Mouse (Mus musculus) spleen, adult 18-20 months (tissue): ENCODE data around the gene Dbh.

Experiments used
- DNase-seq, 2 experiments: peaks; one replicate each; pipeline ENCODE4 v3.0.0; 2022; ENCODE audit warnings: mixed read lengths in 2 of 2

Gene Dbh

DNA sequence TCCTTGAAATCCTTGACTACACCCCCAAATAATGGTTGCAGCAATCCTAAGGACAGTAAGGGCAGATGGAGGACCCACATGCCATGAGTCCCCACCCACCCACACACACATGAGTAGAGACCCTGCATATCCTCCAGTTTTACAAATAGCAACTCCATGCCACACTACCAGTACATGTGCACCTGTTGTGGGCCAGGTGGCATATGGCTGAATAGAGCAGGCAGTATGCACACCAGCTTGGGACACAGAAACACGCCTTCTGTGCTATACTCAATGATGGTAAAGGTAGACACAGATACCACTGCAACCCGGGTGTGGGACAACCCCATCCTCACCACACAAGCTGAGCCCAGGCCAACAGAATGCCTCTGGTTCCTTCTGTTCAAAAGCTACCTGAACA is 1.0 kb downstream of the Dbh start:
- no peak for DNase-seq

- DNase-seq, result no peak
Observed at GRCm38 (mm10) chr2:27166999-27167398, 2.0 kb downstream of the Dbh start.

DNA sequence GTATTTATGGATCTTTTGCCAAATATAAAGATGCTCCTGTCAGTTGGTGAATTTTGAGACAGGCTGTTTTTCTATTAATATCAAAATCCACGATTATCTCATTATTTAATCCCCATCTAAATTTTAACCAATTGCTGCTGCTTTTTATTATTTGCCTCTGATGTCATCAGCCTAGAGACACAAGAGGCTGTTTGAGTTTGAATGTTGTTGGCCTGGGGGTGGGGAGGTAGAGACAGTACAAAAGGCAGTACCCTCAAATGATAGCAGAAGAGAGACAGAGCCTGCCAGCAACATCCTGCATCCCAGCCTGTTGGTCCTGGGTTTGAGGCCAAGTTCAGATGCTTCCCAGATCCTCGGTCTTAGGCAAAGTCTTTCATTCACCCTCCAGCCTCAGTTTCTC is 9.2 kb downstream of the Dbh start:
- DNase-seq, result no peak

DNA sequence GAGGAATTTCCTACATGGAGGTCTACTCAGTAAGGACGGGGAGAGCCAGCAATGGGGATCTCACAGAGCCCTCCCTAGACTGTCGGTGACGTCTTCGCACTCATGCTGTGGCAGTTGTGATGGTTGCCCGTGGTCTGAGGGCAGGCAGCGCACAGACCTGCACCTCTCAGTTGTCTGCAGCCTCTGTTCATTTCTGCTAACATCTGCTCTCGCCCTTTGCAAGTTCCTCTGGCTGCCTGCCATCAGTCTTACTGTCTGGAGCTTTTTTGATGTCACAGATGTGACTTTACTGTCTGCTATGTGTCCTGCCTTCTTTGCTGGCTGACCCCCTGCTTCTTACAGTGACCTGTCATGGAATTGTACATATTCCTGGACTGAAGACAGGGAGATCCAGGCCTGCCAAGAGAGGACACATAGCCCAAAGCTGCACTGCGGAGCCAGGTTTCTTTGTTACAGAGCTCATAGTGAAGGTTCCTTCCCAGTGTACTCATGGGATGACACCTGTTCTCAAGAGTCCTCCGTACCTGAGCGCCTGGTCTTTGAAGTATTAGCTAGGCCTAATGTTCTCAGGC is 10.7 kb downstream of the Dbh start:
- no peak for DNase-seq

GRCm38 (mm10) chr2:27179101-27179500 is 14.1 kb downstream of the Dbh start:
- no peak for DNase-seq

- no peak for DNase-seq
Observed at GRCm38 (mm10) chr2:27181907-27182306, 16.9 kb downstream of the Dbh start.

DNA sequence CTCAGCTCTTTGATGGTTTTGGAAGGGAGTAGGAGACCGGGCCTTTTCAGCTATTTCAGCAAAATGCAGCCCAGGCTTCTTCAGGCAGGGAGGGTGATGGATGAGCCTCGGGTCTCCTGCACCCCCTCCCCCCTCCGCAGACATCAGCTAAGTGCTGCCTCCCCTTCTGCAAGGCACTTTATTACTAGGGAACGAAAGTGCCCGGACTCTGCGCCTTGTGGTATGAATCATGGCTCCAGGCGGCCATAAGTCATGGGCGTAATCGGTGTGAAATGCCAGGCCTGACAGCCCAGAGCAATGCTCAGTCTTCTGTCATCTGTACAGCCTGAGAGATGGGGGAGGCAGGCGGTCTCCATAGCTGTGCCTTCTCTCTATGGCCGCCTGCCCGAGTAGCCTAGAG is 18.7 kb downstream of the Dbh start:
- no peak for DNase-seq

DNA sequence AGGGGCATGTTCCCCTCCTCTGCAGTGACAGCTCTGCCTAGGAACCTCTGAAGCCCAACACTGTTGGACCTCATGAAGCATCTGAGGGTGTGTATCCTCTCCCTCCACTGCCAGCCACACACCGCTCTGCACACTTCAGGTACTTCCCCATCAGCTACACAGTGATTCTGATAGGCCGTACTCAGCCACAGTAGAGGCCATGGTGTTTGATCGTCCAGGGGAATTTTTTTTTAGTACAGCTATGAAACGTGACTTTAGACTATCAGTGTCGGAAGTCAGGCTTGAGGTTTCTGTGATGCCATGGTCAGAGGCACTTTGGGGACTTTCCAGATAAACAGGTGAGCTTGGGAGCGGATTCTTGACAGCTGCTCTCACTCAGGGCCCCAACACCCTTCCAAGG is 22.5 kb downstream of the Dbh start:
- DNase-seq, result peak in 1 of 2 experiments; percentile 16

GRCm38 (mm10) chr2:27189994-27190393 is 25.0 kb downstream of the Dbh start:
- no peak for DNase-seq

DNA sequence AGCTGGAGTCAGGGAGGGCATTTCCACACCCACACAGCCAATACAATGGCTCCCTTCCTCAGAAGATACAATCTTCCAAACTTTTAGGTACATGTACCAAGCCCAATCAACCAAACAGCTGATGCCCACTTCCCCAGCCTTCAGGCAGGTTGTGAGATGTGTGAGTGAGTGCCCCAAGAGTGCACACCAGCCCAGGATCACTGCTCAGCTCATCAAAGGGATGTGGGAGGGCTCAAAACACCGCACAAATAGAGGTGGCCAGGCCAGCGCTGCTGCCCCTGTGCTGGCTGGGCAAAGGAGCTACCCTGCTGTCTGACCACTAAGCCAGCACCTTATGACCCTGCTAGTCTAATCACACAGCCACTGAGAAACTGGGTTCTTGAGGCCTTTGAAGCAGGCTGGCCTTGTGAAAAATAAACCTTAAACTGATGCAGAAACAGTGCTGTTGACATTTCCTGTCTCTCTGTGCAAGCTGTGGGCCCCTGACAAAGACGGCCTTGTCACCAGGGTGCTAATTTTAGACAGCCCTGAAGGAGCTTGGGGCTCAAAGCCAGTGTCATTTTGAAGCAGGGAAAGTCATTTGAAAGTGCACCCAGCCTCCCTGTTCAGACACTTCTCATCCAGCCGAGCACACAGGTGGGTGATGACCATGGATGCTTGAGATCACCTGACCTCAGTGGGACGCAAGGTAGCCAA is 33.7 kb downstream of the Dbh start:
- DNase-seq, result no peak

DNA sequence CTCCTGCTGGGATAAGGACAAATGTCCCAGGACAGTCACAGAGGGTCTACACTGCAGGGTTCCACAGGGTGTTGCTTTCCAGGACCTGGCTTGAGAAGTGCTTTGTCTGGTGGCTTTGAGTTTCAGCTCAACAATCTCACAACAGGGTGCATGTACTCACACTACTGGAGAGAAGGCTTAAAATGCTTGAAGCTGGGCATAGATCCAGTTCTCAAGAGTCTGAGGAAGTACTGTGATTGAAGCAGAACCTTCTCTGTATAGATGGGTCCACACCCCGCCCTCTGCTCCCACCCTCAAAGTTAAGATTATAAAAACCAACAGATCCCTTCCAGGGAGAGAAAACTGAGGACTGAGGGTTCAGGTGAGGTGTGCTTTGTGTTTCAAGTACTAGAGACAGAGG is 35.6 kb downstream of the Dbh start:
- no peak for DNase-seq

- DNase-seq, result no peak
Observed at GRCm38 (mm10) chr2:27205666-27206065, 40.6 kb downstream of the Dbh start.

DNA sequence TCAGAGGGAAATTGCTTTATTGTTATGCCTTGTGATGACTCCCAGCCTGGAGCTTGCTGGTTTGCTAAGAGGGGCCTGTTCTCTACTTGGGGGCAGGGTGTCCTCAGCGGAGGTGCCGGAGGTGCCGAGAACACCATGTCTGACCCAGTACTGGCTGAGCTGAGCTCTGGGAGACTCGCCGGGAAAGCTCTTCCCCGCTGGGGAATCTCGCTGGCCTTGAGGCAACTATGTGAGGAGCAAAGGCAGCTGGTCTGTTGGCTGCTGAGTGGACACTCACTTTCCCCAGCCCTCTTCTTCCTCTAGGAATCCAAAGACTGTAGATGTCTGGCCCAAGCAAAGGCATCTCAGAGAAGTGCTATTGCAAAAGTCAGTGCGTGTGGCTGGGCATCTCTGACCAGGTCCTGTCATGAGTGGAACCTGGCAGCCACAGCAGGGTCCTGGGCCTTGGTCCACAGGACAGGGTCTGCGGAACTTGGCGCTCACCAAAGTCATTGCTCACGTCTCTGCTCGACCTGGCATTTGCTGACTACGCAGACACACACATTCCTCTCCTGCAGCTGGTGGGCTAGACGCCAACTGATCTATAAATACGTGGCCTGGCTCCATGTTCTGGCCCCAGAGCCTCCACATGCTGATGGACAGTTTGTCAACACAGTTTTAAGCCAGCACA is 41.2 kb downstream of the Dbh start:
- DNase-seq, result no peak

DNA sequence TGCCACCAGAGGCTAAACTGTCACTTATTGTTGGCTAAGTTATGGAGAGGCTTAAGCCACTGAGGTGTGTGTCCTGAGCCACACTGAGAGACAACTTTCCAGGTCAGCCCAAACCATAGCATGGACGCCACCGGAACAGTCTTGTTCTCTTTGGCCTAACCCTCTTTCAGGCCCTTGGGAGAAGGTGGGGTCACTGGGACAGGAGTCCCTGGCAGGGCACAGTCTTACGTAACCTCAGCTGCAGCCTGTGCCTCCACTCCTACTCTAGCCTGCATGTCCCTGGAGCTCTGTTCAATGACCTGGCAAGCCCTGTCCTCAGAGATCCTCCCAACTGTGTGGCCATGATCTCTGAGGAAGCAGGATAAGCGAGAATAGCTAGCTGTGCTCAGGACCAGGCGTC is 42.1 kb downstream of the Dbh start:
- DNase-seq, result no peak

DNA sequence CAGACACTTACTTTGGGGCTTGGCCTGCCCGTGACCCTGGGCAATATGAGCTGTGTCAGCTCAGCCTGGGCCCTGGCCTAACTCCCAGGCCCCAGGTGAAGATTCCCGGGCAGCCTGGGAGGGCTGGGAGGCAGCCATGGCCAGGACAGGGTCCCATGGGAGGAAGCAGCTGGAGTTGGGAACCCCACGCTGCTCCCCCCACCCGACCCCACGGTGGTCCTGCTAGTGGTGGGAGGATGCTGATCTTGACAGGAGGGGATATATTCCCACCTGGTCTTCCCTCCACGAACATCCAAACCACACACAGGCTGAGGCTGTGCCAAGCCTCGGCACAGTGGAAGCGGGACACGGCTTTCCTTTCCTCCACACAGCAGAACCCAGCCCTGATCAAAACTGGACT is 44.3 kb downstream of the Dbh start:
- DNase-seq, result no peak

- no peak for DNase-seq
Observed at GRCm38 (mm10) chr2:27209816-27210215, 44.8 kb downstream of the Dbh start.

DNA sequence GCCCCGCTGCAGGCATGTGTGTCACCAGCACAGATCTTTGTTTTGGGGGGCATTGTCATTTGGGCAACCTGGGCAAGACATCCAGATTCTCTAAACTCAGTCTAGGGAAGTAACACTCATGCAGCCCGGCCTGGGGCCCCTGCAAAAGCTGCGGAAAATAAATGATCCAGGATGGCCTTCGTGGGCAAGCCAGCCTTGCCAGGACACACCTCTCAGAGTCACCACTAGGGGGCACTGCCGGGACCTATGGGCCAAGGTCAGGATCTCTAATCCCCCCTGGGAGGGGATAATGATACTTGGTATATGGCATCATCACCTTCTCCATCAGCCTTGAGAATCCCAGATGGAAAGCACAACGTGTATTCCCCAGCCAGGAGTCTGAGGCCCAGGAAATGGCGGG is 45.2 kb downstream of the Dbh start:
- DNase-seq, result peak; percentile 28 to 67

DNA sequence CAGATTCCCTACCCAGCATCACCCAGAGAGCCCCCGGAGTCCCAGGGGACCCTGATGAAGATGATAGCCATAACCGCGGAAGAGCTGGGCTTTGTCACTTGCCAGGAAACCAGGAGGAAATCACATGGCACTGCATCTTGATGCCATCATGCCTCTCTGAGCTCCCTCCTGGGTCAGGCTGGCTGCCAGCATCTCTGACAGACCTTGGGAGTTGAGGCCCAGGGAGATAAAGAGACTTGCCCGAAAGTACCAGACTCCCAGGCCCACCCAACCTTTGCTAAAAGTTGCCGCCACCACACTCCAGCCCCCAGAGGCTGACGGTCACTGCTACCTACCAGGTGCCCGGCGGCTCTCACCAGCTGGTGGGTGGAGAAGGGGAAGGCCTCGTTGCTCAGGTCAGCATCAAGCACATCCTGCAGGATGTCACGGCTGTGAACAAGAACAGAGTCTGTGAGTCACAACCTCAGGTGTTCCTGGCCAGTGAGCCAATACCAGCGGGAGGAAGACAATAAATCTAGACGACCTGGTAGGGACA is 45.7 kb downstream of the Dbh start:
- no peak for DNase-seq

DNA sequence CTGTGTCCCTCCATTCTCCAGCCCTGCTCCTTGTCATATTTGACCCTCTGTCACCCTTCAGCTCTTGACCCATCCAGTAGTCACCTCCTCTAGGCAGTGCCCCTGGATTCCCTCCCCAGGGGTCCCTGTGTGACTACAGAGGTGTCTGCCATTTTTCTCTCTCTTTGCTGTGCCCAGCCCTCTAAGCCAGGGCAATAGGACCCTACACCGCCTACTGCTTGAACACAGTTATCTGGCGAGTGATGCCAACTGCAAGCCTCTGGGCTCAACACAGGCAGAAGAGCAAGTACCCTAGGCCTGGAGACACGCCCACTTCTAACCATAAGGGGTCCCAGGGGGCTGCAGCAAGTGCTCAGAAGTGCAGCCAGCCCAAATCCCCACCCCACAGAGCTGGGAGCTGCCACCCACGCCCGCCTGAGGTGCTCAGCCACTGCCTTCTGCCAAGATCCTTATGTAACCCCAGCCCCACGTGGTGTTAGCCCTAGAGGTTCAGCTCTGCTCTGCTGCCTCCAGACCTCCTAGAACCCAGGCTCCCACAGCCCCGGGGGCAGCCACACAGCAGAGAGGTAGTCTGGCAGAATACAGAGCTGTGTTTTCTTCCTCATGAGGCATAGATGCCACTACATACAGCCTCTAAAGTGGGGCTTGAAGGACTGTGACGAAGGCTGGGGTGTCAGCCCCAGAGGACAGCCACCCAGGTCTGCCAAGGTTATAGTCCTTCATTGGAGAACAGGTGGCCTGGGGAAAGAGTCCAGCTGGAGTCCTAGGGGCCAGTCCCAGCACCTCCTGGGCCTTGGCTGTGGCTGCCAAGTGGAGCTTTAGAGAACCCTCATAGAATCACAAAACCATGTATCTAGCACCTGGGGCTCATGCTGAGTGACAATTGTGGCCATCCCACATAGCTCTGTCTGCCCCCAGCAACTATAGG is 47.2 kb downstream of the Dbh start:
- peak in 1 of 2 experiments; percentile 16 for DNase-seq

DNA sequence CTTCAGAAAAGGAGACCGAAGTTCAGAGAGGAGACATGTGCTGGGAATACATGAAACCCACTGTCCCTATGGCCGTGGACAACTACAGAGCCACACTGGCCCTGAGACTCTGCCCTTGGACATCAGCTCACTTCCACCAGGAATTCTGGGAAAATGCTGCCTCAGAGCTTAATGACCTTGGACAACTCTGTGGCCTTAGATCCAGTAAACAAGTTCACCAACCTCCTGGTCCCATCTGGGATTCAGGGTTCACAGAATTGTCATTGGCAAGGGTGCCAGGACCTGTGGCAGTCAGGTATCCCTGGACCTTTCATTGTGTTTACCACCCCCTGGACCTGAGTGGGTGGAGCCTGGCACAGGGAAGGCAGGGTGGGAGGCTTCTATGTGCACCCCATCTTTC is 50.5 kb downstream of the Dbh start:
- DNase-seq, result no peak

- DNase-seq, result no peak
Observed at GRCm38 (mm10) chr2:27218121-27218544, 53.1 kb downstream of the Dbh start.

DNA sequence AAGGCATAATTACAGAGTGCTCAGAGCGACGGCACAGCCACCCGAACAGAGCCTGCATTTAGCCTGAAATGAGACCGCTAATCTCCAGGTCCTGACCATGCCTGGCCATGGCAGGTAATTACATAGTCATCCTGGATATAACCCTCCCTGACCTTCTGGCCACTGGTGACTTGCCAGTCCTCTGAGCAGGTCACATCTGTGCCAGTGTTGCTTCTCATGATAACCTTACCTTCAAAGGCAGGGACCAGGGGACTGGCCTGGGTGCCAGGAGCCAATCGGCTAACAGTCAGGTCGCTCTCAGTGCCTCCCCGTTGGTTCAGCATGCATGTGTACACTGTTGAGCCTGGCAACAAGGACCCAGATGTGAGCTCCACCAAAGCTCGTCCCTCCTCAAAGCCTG is 53.5 kb downstream of the Dbh start:
- no peak for DNase-seq

DNA sequence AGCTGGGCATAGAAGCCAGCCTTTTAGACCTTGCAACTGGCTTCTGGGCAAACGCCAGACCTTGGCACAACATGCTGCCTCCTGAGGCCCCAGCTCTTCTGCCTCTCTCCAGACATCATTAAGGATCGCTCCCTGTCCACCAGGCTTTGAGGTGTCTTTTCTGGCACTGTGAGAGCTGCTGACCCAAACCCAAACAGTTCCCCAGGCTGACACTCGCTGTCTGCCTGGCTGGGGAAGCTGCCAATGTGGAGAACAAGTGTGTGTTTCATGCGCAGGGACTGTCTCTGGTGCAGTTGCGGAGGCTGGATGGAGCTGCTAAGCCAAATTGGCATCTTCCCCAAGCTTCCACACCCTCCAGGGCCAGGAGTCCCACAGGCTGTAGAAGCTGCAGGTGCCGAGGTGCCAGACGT is 58.0 kb downstream of the Dbh start:
- DNase-seq, result no peak
